Mouse (Mus musculus) left cerebral cortex, postnatal 4 days (tissue): ENCODE data around the gene Dhrs11. TPM values are rescaled to one million over a fixed set of nuclear protein-coding genes. Genes with fewer than 3 reads are reported as not detected.

Experiments used
- total RNA-seq, 2 experiments: library from RNA; stranded (reverse); gene quantifications; 2 replicates each; pipeline ENCODE4 v1.2.3; 2021

Gene Dhrs11
- total RNA-seq, 2 experiments from 2014 or later = 5.9 to 6.8 TPM

Other genes with a start within 250 kb of the Dhrs11 start
- gene Mrm1, start 9.5 kb downstream of the Dhrs11 start, total RNA-seq = 10 to 100 TPM; 15.6 to 24.5 TPM
- gene Ggnbp2, start 41.8 kb upstream of the Dhrs11 start, total RNA-seq = 100 to 1,000 TPM in 1 of 2 experiments, 10 to 100 TPM in 1; 86.9 to 100 TPM
- 10 to 100 TPM; 20.0 to 21.1 TPM for gene Myo19, start 51.2 kb upstream of the Dhrs11 start, total RNA-seq
- 10 to 100 TPM; 11.2 to 12.0 TPM for gene Pigw, start 51.3 kb upstream of the Dhrs11 start, total RNA-seq
- gene Znhit3, start 87.4 kb upstream of the Dhrs11 start, total RNA-seq = 10 to 100 TPM; 24.8 to 30.7 TPM
- gene Car4, start 128.8 kb upstream of the Dhrs11 start, total RNA-seq = 10 to 100 TPM; 21.7 to 23.2 TPM